Mouse (Mus musculus) liver, embryonic 14.5 days (tissue): Measurements from ENCODE around the gene Vav3. TPM values are rescaled to one million over a fixed set of nuclear protein-coding genes. Genes with fewer than 3 reads are reported as not detected.

Source experiments
- ATAC-seq: fragments of 200-750 bp; cut with Nextera tagmentation; 2 replicates; pipeline ENCODE4 v1.8.0; 2017; ENCODE audit warnings: moderate number of reproducible peaks, mild to moderate bottlenecking, moderate library complexity; ENCODE audit not compliant: insufficient read depth
- DNase-seq, 3 experiments: peaks; one replicate each; pipeline ENCODE4 v3.0.0-alpha.2; 2012 to 2013; ENCODE audit warnings: low read depth in 3 of 3, low spot score in 3 of 3
- H3K27ac ChIP-seq: fragments of 300-500 bp; sonication (generic); 2 replicates; pipeline ENCODE4 v1.5.1; 2014; ENCODE audit warnings: moderate library complexity, mild to moderate bottlenecking, control low read depth, inconsistent platforms
- H3K27me3 ChIP-seq: fragments of 300-500 bp; sonication (generic); 2 replicates; pipeline ENCODE4 v1.6.1; 2014; ENCODE audit warnings: mild to moderate bottlenecking, low read length, moderate library complexity; ENCODE audit not compliant: control insufficient read depth, insufficient read depth
- H3K36me3 ChIP-seq: fragments of 300-500 bp; sonication (generic); replicated peaks from 2 replicates; pipeline ENCODE4 v1.6.1; 2014; ENCODE audit warnings: low read depth; ENCODE audit not compliant: control insufficient read depth, insufficient read depth
- H3K4me1 ChIP-seq, 2 experiments: fragments of 200-500 bp in 1 of 2; fragments of 300-500 bp in 1 of 2; sonication (generic) in 1 of 2; replicated peaks; 2 replicates each; pipeline ENCODE4 v1.6.1; 2012 to 2014; ENCODE audit warnings: antibody characterized with exemption in 1 of 2, inconsistent platforms in 1 of 2, low read length in 1 of 2; ENCODE audit not compliant: control insufficient read depth in 2 of 2, insufficient read depth in 2 of 2
- H3K4me2 ChIP-seq: fragments of 300-500 bp; sonication (generic); 2 replicates; pipeline ENCODE4 v1.6.1; 2014; ENCODE audit warnings: low read depth, mild to moderate bottlenecking, control low read depth, moderate library complexity
- H3K4me3 ChIP-seq, 2 experiments: fragments of 200-500 bp in 1 of 2; fragments of 300-500 bp in 1 of 2; sonication (generic) in 1 of 2; 2 replicates each; pipeline ENCODE4 v1.5.1; 2012 to 2014; ENCODE audit warnings: low read depth in 2 of 2, low read length in 2 of 2, mild to moderate bottlenecking in 2 of 2, control low read depth in 1 of 2, inconsistent platforms in 1 of 2, moderate library complexity in 1 of 2; ENCODE audit not compliant: insufficient read depth in 1 of 2
- H3K9ac ChIP-seq: fragments of 300-500 bp; sonication (generic); replicated peaks from 2 replicates; pipeline ENCODE4 v1.6.1; 2014; ENCODE audit warnings: mild to moderate bottlenecking, control low read depth, moderate library complexity
- H3K9me3 ChIP-seq: fragments of 300-500 bp; sonication (generic); 2 replicates; pipeline ENCODE4 v1.6.1; 2016; ENCODE audit warnings: low read length, mixed read lengths; ENCODE audit not compliant: control insufficient read depth
- CTCF ChIP-seq: IDR thresholded peaks from 2 replicates; pipeline ENCODE4 v1.5.1; 2016; ENCODE audit warnings: antibody characterized with exemption, low read depth, control low read depth
- EP300 ChIP-seq: IDR thresholded peaks from 2 replicates; pipeline ENCODE4 v1.6.1; 2016; ENCODE audit warnings: antibody characterized with exemption, low read depth
- WGBS: fragments of 180-500 bp; shearing (Covaris S2); extraction: QIAGEN DNeasy Blood & Tissue Kit; methylation state at CpG from one replicate; pipeline ENCODE4 v1.1.7; 2014; ENCODE audit not compliant: insufficient replicate concordance; 5-methylcytosine and 5-hydroxymethylcytosine counted together
- polyA plus RNA-seq, 2 experiments: library from polyadenylated mRNA; depleted of rRNA in 1 of 2; stranded (reverse) in 1 of 2; unstranded in 1 of 2; fragments of >200 nt; fragmentation: Nextera tagmentation in 1 of 2; extraction: Ambion mirVana in 1 of 2; gene quantifications; 2 replicates each; pipeline versions ENCODE4 v1.2.1 to v1.2.3; 2012 to 2014

Gene Vav3
- polyA plus RNA-seq, 2 experiments = 1.2 to 2.8 TPM

DNA sequence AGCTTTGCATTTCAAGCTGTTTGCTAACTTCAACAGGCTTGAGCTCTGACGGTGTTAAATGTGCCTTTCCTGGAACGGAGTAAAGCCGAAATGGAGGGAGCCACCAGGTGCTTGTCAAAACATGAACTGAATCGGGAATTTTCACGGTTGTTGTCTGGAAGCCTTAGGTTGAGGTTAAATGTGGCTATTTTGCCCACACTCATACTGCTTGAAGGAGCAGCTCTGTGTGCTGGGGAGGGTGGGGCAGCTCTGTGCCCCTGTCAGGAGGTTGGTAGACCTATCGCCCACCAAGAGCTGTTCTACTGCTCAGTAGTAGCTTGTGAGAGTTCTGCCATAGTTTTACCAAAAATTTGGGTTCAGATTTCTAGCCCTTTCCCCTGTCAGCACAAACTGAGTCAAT lies 233.7 kb downstream of the Vav3 start:
- no peak overlapping the region for H3K9ac ChIP-seq
- 69% methylated on average over 6 of the region's 6 CpGs for WGBS
- no peak for ATAC-seq
- H3K4me3 ChIP-seq = no peak overlapping the region
- H3K4me2 ChIP-seq = no peak overlapping the region
- no peaks in the 10 kb centered on the region for H3K27me3 ChIP-seq
- TF ChIP-seq EP300 = no peak
- TF ChIP-seq CTCF = no peak
- no peaks in the 10 kb centered on the region for H3K4me1 ChIP-seq
- H3K27ac ChIP-seq = no peak overlapping the region
- no peaks in the 10 kb centered on the region for H3K9me3 ChIP-seq
- H3K36me3 ChIP-seq = no peaks in the 10 kb centered on the region
- no peak for DNase-seq

DNA sequence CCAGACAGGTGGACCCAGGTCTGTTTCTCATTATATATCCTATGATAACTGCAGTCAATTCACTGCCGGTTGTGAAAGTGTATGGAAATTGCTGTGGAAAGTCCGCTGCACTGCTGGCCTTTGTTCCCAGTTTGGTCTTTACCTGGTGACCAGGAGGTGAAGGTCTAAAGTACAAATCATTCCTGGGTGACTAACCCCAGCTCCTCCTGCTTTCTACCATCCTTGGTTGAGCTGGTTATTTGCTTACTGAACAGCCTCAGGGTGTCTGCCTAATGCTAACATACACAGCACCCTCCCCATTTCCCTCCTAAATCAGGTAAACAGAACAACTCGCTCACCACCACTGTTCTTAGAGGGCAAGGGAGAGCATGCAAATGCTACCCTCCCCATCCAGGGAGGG lies 237.9 kb downstream of the Vav3 start:
- WGBS = 64% methylated on average over 3 of the region's 3 CpGs
- H3K9ac ChIP-seq = no peak overlapping the region
- H3K36me3 ChIP-seq = no peaks in the 10 kb centered on the region
- TF ChIP-seq CTCF = no peak
- no peak for TF ChIP-seq EP300
- H3K9me3 ChIP-seq = no peaks in the 10 kb centered on the region
- no peak overlapping the region for H3K4me3 ChIP-seq
- no peak overlapping the region for H3K27ac ChIP-seq
- no peaks in the 10 kb centered on the region for H3K4me1 ChIP-seq
- ATAC-seq (no peak), DNase-seq (no peak)
- no peak overlapping the region for H3K4me2 ChIP-seq
- no peaks in the 10 kb centered on the region for H3K27me3 ChIP-seq

DNA sequence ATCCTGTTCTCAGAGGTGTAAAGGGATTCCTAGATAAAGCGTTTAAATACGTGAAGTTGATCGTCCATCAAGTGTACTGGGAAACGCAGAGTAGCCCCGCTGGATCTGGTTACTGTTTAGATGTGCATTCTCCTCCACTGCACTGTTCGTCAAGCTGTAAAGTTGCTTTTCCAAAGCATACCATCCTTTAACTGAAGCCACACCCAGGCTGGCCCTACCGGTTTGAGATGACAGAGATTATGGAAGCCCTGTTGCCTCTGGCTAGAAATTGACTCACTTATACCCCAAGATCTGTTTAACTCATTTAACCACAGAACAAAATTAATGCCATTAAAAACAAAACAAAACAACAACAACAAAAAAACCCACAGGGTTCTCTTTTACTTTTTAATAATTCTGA lies 238.5 kb downstream of the Vav3 start:
- H3K4me3 ChIP-seq = no peak overlapping the region
- H3K27ac ChIP-seq = no peak overlapping the region
- H3K4me2 ChIP-seq = no peak overlapping the region
- H3K27me3 ChIP-seq = no peaks in the 10 kb centered on the region
- no peak for DNase-seq
- H3K36me3 ChIP-seq = no peaks in the 10 kb centered on the region
- WGBS = 61% methylated on average over 7 of the region's 7 CpGs
- no peaks in the 10 kb centered on the region for H3K9me3 ChIP-seq
- TF ChIP-seq EP300 (no peak), CTCF (no peak)
- no peaks in the 10 kb centered on the region for H3K4me1 ChIP-seq
- ATAC-seq = no peak
- H3K9ac ChIP-seq = no peak overlapping the region

DNA sequence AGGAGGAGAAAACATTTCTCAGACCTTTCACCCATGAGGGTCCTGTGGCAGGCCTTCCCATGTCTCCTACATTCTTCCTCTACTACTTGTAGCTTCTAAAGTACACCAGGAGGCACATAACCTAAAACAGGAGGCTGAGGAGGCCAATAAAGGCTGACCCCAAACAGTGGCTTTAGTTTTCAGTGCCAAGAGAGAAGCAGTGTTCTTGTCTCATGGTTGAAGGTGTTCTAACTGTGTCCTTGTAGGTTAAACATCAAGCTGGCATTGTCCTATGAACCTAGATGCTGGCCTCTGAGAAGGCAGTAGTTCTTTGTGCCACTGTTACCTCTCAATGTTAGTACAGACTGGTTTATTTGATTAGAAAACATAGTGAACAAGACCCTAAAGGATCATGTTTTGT lies 245.5 kb downstream of the Vav3 start:
- TF ChIP-seq EP300 = no peak
- no peak for TF ChIP-seq CTCF
- no peak for DNase-seq
- no peak overlapping the region for H3K4me3 ChIP-seq
- H3K4me2 ChIP-seq = no peak overlapping the region
- no peak overlapping the region for H3K9ac ChIP-seq
- H3K36me3 ChIP-seq = no peaks in the 10 kb centered on the region
- H3K4me1 ChIP-seq = no peaks in the 10 kb centered on the region
- no peak overlapping the region for H3K27ac ChIP-seq
- ATAC-seq = no peak
- H3K27me3 ChIP-seq = no peaks in the 10 kb centered on the region
- no peaks in the 10 kb centered on the region for H3K9me3 ChIP-seq

DNA sequence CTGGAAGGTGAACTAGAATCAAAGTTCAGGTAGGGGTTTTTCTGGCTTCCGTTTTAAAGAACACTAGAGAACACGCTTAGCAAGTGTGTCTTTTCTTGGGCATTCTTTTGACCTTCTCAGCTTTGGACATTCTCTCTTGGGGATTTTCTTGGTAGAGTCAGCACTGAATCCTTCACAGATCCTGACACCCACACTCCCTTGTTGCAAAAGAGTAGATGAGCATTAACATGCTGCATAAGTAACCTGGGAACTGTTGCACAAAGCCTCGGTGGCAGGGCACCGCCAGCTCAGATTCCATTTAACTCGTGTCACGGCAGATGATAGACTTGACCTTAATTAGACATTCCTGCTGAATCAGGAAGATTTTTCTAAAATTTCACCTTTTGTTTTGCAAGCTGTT lies 252.5 kb downstream of the Vav3 start:
- H3K36me3 ChIP-seq = no peaks in the 10 kb centered on the region
- H3K27ac ChIP-seq = no peak overlapping the region
- no peaks in the 10 kb centered on the region for H3K27me3 ChIP-seq
- H3K9ac ChIP-seq = no peak overlapping the region
- no peak overlapping the region for H3K4me2 ChIP-seq
- H3K9me3 ChIP-seq = no peaks in the 10 kb centered on the region
- TF ChIP-seq EP300 (no peak), CTCF (no peak)
- H3K4me1 ChIP-seq = no peaks in the 10 kb centered on the region
- ATAC-seq (no peak), DNase-seq (no peak)
- WGBS = 74% methylated on average over 6 of the region's 6 CpGs
- H3K4me3 ChIP-seq = no peak overlapping the region

DNA sequence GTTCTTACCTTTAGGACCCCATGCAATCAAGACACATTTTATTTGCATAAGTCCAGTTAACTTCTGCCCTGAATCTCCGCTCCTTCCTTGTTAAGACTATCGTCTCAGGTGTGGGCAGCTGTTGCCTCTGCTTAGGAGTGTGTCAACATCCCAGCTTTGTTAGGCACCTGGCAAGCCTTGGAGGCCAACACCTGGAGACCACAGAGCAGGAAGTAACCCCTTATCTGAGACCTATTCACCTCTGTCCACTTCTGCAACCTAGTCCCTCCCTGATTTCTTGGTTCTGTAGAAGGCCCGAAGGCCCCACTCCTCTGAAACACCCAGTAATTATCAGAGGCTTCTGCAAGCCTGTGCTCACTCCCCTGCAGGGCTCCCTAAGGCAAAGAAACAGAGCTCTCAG lies 255.6 kb downstream of the Vav3 start:
- ATAC-seq (no peak), DNase-seq (no peak)
- no peak for TF ChIP-seq EP300
- H3K9ac ChIP-seq = no peak overlapping the region
- H3K4me1 ChIP-seq = no peaks in the 10 kb centered on the region
- H3K27me3 ChIP-seq = no peaks in the 10 kb centered on the region
- H3K27ac ChIP-seq = no peak overlapping the region
- H3K9me3 ChIP-seq = no peaks in the 10 kb centered on the region
- no peak overlapping the region for H3K4me2 ChIP-seq
- H3K4me3 ChIP-seq = no peak overlapping the region
- WGBS = 52% methylated on average over 3 of the region's 3 CpGs
- H3K36me3 ChIP-seq = no peaks in the 10 kb centered on the region
